10 mouse cellular contexts compared by ENCODE assay signal in genomic region chr9:71915871-71916661, GRCm38 (mm10).
DNase-seq lines count a peak whose midpoint lies in the region; ATAC-seq and TF ChIP-seq lines count a peak whose summit lies in the region.
"Had no signal": no experiment of that assay in that cellular context is flagged by ENCODE, and none has a peak within 500 bp of the region (broad histone marks: within the 10 kb centered on the region; RNA-seq: fewer than 3 reads in every experiment).

No protein-coding gene starts in this region.

- no peaks in the 10 kb centered on the region for H3K79me2 ChIP-seq in C2C12 (ENCODE audit: control insufficient read depth, insufficient read depth)

- H3K4me1 ChIP-seq in forebrain, embryonic 10.5 days, result peaks cover 24% of the 10 kb centered on the region
- no peaks in the 10 kb centered on the region for H3K4me1 ChIP-seq in forebrain, postnatal 0 days (ENCODE audit: insufficient read depth)
- peaks cover 13% of the 10 kb centered on the region for H3K4me1 ChIP-seq in forebrain, embryonic 16.5 days (replicated peaks; ENCODE audit: control insufficient read depth, insufficient read depth, low read length)
- H3K4me1 ChIP-seq in stomach, postnatal 0 days (replicated peaks; ENCODE audit: control insufficient read depth, insufficient read depth), result no peaks in the 10 kb centered on the region

- peak overlapping the region; percentile 51 for H3K27ac ChIP-seq in forebrain, embryonic 10.5 days
- no peak overlapping the region for H3K27ac ChIP-seq in forebrain, postnatal 0 days (ENCODE audit: low read depth, low read length)
- H3K27ac ChIP-seq in forebrain, embryonic 16.5 days (ENCODE audit: low read length), result peak overlapping the region; percentile 7; the same call in 1 of the 2 replicates
- no peak overlapping the region for H3K27ac ChIP-seq in stomach, postnatal 0 days (replicated peaks)
- H3K27ac ChIP-seq: liver, embryonic 14.5 days had no signal

- no peak for TF ChIP-seq CTCF in forebrain, postnatal 0 days (IDR thresholded peaks at IDR 0.05; ENCODE audit: low read depth)
- TF ChIP-seq CTCF in C2C12 (IDR thresholded peaks at IDR 0.05; ENCODE audit: control insufficient read depth, insufficient read depth, insufficient read length), result no peak
- no peak for TF ChIP-seq CTCF in stomach, postnatal 0 days (IDR thresholded peaks at IDR 0.05; ENCODE audit: low read depth)

- DNase-seq in forebrain, embryonic 10.5 days (ENCODE audit: extremely low spot score, low spot score), result no peak
- DNase-seq in forebrain, postnatal 0 days, result no peak
- DNase-seq in lung, postnatal 10 days, result peak; percentile 36
- DNase-seq in right cerebral cortex, postnatal 14 days, result no peak
- DNase-seq in stomach, postnatal 0 days (ENCODE audit: low spot score), result no peak
- DNase-seq: B cell, adult 2 months had no signal

- H3ac ChIP-seq in C2C12 (ENCODE audit: control insufficient read depth, insufficient read length, low read depth), result no peak overlapping the region

- ATAC-seq in forebrain, postnatal 0 days, result no peak; the same call in 1 of the 2 replicates
- ATAC-seq in forebrain, embryonic 16.5 days, result peak; percentile 69
- no peak for ATAC-seq in frontal cortex, adult (ENCODE audit: low TSS enrichment)
- ATAC-seq in stomach, postnatal 0 days (ENCODE audit: low FRiP score, low TSS enrichment), result no peak

- H3K79me3 ChIP-seq in C2C12 (ENCODE audit: low read depth), result no peaks in the 10 kb centered on the region

- H3K9ac ChIP-seq in forebrain, postnatal 0 days, result no peak overlapping the region
- H3K9ac ChIP-seq in forebrain, embryonic 16.5 days (replicated peaks; ENCODE audit: low read depth, low read length), result no peak overlapping the region
- no peak overlapping the region for H3K9ac ChIP-seq in stomach, postnatal 0 days (ENCODE audit: low read length)
- H3K9ac ChIP-seq: liver, embryonic 14.5 days had no signal

- H3K4me2 ChIP-seq in forebrain, postnatal 0 days (ENCODE audit: low read depth), result no peak overlapping the region
- H3K4me2 ChIP-seq in forebrain, embryonic 16.5 days (ENCODE audit: low read length), result no peak overlapping the region
- H3K4me2 ChIP-seq in stomach, postnatal 0 days (replicated peaks; ENCODE audit: low read depth), result no peak overlapping the region

- H3K9me3 ChIP-seq in forebrain, embryonic 10.5 days, result no peaks in the 10 kb centered on the region
- H3K9me3 ChIP-seq in forebrain, postnatal 0 days (ENCODE audit: low read length), result no peaks in the 10 kb centered on the region
- no peaks in the 10 kb centered on the region for H3K9me3 ChIP-seq in forebrain, embryonic 16.5 days (ENCODE audit: control insufficient read depth, low read length)
- no peaks in the 10 kb centered on the region for H3K9me3 ChIP-seq in stomach, postnatal 0 days (ENCODE audit: control insufficient read depth, low read length)

- no peaks in the 10 kb centered on the region for H3K27me3 ChIP-seq in forebrain, embryonic 10.5 days (ENCODE audit: poor library complexity, severe bottlenecking)
- no peaks in the 10 kb centered on the region for H3K27me3 ChIP-seq in forebrain, postnatal 0 days (ENCODE audit: insufficient read depth, low read length)
- H3K27me3 ChIP-seq in C2C12 (ENCODE audit: control insufficient read depth, insufficient read depth, insufficient read length), result no peaks in the 10 kb centered on the region
- H3K27me3 ChIP-seq in forebrain, embryonic 16.5 days (replicated peaks; ENCODE audit: control insufficient read depth, insufficient read depth, low read length), result no peaks in the 10 kb centered on the region
- no peaks in the 10 kb centered on the region for H3K27me3 ChIP-seq in stomach, postnatal 0 days (ENCODE audit: control insufficient read depth, insufficient read depth, low read length)

- H3K36me3 ChIP-seq in forebrain, embryonic 10.5 days (replicated peaks), result peaks cover 28% of the 10 kb centered on the region
- no peaks in the 10 kb centered on the region for H3K36me3 ChIP-seq in forebrain, postnatal 0 days (ENCODE audit: insufficient read depth)
- H3K36me3 ChIP-seq in C2C12 (ENCODE audit: control insufficient read depth, insufficient read depth), result peaks cover 9% of the 10 kb centered on the region
- no peaks in the 10 kb centered on the region for H3K36me3 ChIP-seq in forebrain, embryonic 16.5 days (ENCODE audit: control insufficient read depth, insufficient read depth)
- H3K36me3 ChIP-seq in stomach, postnatal 0 days (ENCODE audit: control insufficient read depth, insufficient read depth, low read length), result no peaks in the 10 kb centered on the region

- 44% methylated on average over 6 of the region's 6 CpGs for WGBS in forebrain, embryonic 10.5 days
- WGBS in forebrain, postnatal 0 days, result 18% methylated on average over 6 of the region's 6 CpGs
- WGBS in forebrain, embryonic 16.5 days, result 9% methylated on average over 6 of the region's 6 CpGs
- WGBS in stomach, postnatal 0 days, result 41% methylated on average over 6 of the region's 6 CpGs

- no peak for TF ChIP-seq EP300 in stomach, postnatal 0 days (optimal IDR thresholded peaks at IDR 0.05)

- H3K4me3 ChIP-seq in forebrain, embryonic 10.5 days, result no peak overlapping the region
- no peak overlapping the region for H3K4me3 ChIP-seq in forebrain, postnatal 0 days (ENCODE audit: low read depth, low read length)
- no peak overlapping the region for H3K4me3 ChIP-seq in C2C12 (ENCODE audit: insufficient read depth, poor library complexity, severe bottlenecking)
- no peak overlapping the region for H3K4me3 ChIP-seq in forebrain, embryonic 16.5 days (replicated peaks; ENCODE audit: low read length)
- H3K4me3 ChIP-seq in stomach, postnatal 0 days (ENCODE audit: low read depth, low read length), result no peak overlapping the region

TF ChIP-seq in C2C12, 6 proteins besides CTCF, POLR2A, EP300 and RAD21:
- TF ChIP-seq FOSL1 (IDR thresholded peaks at IDR 0.05; ENCODE audit: insufficient read depth, low read length, poor library complexity, severe bottlenecking), result no peak
- peak; percentile 44 for TF ChIP-seq MYOD1 (IDR thresholded peaks at IDR 0.05; ENCODE audit: control insufficient read depth, insufficient read length, low read depth)
- peak; percentile 25 for TF ChIP-seq CEBPB (IDR thresholded peaks at IDR 0.05; ENCODE audit: low read depth)
- TF ChIP-seq MAX (IDR thresholded peaks at IDR 0.05), result no peak
- no peak for TF ChIP-seq MYOG (IDR thresholded peaks at IDR 0.05; ENCODE audit: control insufficient read depth, extremely low read depth, insufficient read length)

Comparison
In these comparisons a context has a peak if more than half of its experiments do, and no peak if none do; other contexts are left out.
1. H3K27ac ChIP-seq: peak in forebrain, embryonic 10.5 days (single experiment) and forebrain, embryonic 16.5 days (single experiment); none in forebrain, postnatal 0 days (single experiment) and stomach, postnatal 0 days (single experiment).